Mouse (Mus musculus) liver, embryonic 14.5 days (tissue): Measurements from ENCODE around the gene Adam12.

Experiments
- CTCF ChIP-seq: IDR thresholded peaks from 2 replicates; pipeline ENCODE4 v1.5.1; 2016; ENCODE audit warnings: antibody characterized with exemption, low read depth, control low read depth
- EP300 ChIP-seq: IDR thresholded peaks from 2 replicates; pipeline ENCODE4 v1.6.1; 2016; ENCODE audit warnings: antibody characterized with exemption, low read depth

- TF ChIP-seq CTCF = no peak
- TF ChIP-seq EP300 = no peak
These were observed 4.0 kb downstream of the Adam12 start for GRCm38 (mm10) chr7:134227773-134228455.
